Mouse (Mus musculus): ENCODE results near the gene Lmntd2. TPM values are rescaled to one million over a fixed set of nuclear protein-coding genes. Genes with fewer than 3 reads are reported as not detected.

Lmntd2 gene
- polyA plus RNA-seq, 1 experiment = 8.1 TPM

- TF ChIP-seq CTCF (IDR thresholded peaks at IDR 0.05; ENCODE audit: extremely low read depth, insufficient read length, insufficient replicate concordance, low read depth, low read length) (no peak), POLR2A (IDR thresholded peaks at IDR 0.05; ENCODE audit: low read depth, low read length) (no peak)
- peaks cover 28% of the 10 kb centered on the region for H3K36me3 ChIP-seq (ENCODE audit: control insufficient read depth, insufficient read depth, low read length)
- H3K27ac ChIP-seq (ENCODE audit: insufficient read depth, low read depth, low read length) = no peak overlapping the region
- peaks cover 10% of the 10 kb centered on the region for H3K4me1 ChIP-seq (ENCODE audit: control insufficient read depth, insufficient read depth, insufficient read length, low read length)
- no peaks in the 10 kb centered on the region for H3K27me3 ChIP-seq (ENCODE audit: control insufficient read depth, insufficient read depth, low read length)
- 91% methylated on average over 24 of the region's 24 CpGs for WGBS
- no peak overlapping the region for H3K4me3 ChIP-seq (ENCODE audit: low read depth, low read length)
Observed at GRCm38 (mm10) chr7:141191796-141192685, 21.8 kb downstream of the Lmntd2 start.

- TF ChIP-seq POLR2A (IDR thresholded peaks at IDR 0.05; ENCODE audit: low read depth, low read length) (no peak), CTCF (IDR thresholded peaks at IDR 0.05; ENCODE audit: extremely low read depth, insufficient read length, insufficient replicate concordance, low read depth, low read length) (no peak)
Observed at GRCm38 (mm10) chr7:141191036-141191435, 22.8 kb downstream of the Lmntd2 start.

GRCm38 (mm10) chr7:141190220-141190619 lies 23.7 kb downstream of the Lmntd2 start:
- 87% methylated on average over 3 of the region's 3 CpGs for WGBS
- peaks cover 28% of the 10 kb centered on the region for H3K36me3 ChIP-seq (ENCODE audit: control insufficient read depth, insufficient read depth, low read length)
- H3K27me3 ChIP-seq (ENCODE audit: control insufficient read depth, insufficient read depth, low read length) = no peaks in the 10 kb centered on the region
- no peak for TF ChIP-seq POLR2A (IDR thresholded peaks at IDR 0.05; ENCODE audit: low read depth, low read length)
- TF ChIP-seq CTCF (IDR thresholded peaks at IDR 0.05; ENCODE audit: extremely low read depth, insufficient read length, insufficient replicate concordance, low read depth, low read length) = no peak
- no peak overlapping the region for H3K27ac ChIP-seq (ENCODE audit: insufficient read depth, low read depth, low read length)
- H3K4me3 ChIP-seq (ENCODE audit: low read depth, low read length) = no peak overlapping the region
- peaks cover 9% of the 10 kb centered on the region for H3K4me1 ChIP-seq (ENCODE audit: control insufficient read depth, insufficient read depth, insufficient read length, low read length)

More at GRCm38 (mm10) chr7:141191036-141191435, 22.8 kb downstream of the Lmntd2 start:
- Histone ChIP-seq H3K4me3 (ENCODE audit: low read depth, low read length) (no peak overlapping the region), H3K27ac (ENCODE audit: insufficient read depth, low read depth, low read length) (no peak overlapping the region), H3K27me3 (ENCODE audit: control insufficient read depth, insufficient read depth, low read length) (no peaks in the 10 kb centered on the region), H3K4me1 (ENCODE audit: control insufficient read depth, insufficient read depth, insufficient read length, low read length) (peaks cover 10% of the 10 kb centered on the region), H3K36me3 (ENCODE audit: control insufficient read depth, insufficient read depth, low read length) (peaks cover 28% of the 10 kb centered on the region)
- WGBS = 85% methylated on average over 14 of the region's 14 CpGs

GRCm38 (mm10) chr7:141188733-141189132 lies 25.1 kb downstream of the Lmntd2 start:
- TF ChIP-seq CTCF (IDR thresholded peaks at IDR 0.05; ENCODE audit: extremely low read depth, insufficient read length, insufficient replicate concordance, low read depth, low read length) = no peak
- TF ChIP-seq POLR2A (IDR thresholded peaks at IDR 0.05; ENCODE audit: low read depth, low read length) = no peak
- Histone ChIP-seq H3K27me3 (ENCODE audit: control insufficient read depth, insufficient read depth, low read length) (no peaks in the 10 kb centered on the region), H3K27ac (ENCODE audit: insufficient read depth, low read depth, low read length) (no peak overlapping the region), H3K4me1 (ENCODE audit: control insufficient read depth, insufficient read depth, insufficient read length, low read length) (peaks cover 6% of the 10 kb centered on the region), H3K4me3 (ENCODE audit: low read depth, low read length) (no peak overlapping the region), H3K36me3 (ENCODE audit: control insufficient read depth, insufficient read depth, low read length) (peaks cover 28% of the 10 kb centered on the region)
- WGBS = 89% methylated on average over 3 of the region's 3 CpGs

- Histone ChIP-seq H3K4me3 (ENCODE audit: low read depth, low read length) (no peak overlapping the region), H3K4me1 (ENCODE audit: control insufficient read depth, insufficient read depth, insufficient read length, low read length) (peaks cover 6% of the 10 kb centered on the region), H3K36me3 (ENCODE audit: control insufficient read depth, insufficient read depth, low read length) (peaks cover 28% of the 10 kb centered on the region), H3K27me3 (ENCODE audit: control insufficient read depth, insufficient read depth, low read length) (no peaks in the 10 kb centered on the region), H3K27ac (ENCODE audit: insufficient read depth, low read depth, low read length) (no peak overlapping the region)
- TF ChIP-seq POLR2A (IDR thresholded peaks at IDR 0.05; ENCODE audit: low read depth, low read length) (no peak), CTCF (IDR thresholded peaks at IDR 0.05; ENCODE audit: extremely low read depth, insufficient read length, insufficient replicate concordance, low read depth, low read length) (no peak)
- WGBS = 74% methylated on average over 3 of the region's 3 CpGs
Observed at GRCm38 (mm10) chr7:141188194-141188593, 25.7 kb downstream of the Lmntd2 start.

- H3K4me3 ChIP-seq (ENCODE audit: low read depth, low read length) = no peak overlapping the region
- under 1% methylated on average over 8 of the region's 8 CpGs for WGBS
- no peaks in the 10 kb centered on the region for H3K27me3 ChIP-seq (ENCODE audit: control insufficient read depth, insufficient read depth, low read length)
- H3K4me1 ChIP-seq (ENCODE audit: control insufficient read depth, insufficient read depth, insufficient read length, low read length) = peaks cover 9% of the 10 kb centered on the region; the same call in 1 of the 2 replicates
- no peak overlapping the region for H3K27ac ChIP-seq (ENCODE audit: insufficient read depth, low read depth, low read length)
- H3K36me3 ChIP-seq (ENCODE audit: control insufficient read depth, insufficient read depth, low read length) = no peaks in the 10 kb centered on the region
- TF ChIP-seq POLR2A (IDR thresholded peaks at IDR 0.05; ENCODE audit: low read depth, low read length) (no peak), CTCF (IDR thresholded peaks at IDR 0.05; ENCODE audit: extremely low read depth, insufficient read length, insufficient replicate concordance, low read depth, low read length) (peak; percentile 92; the same call in 1 of the 2 replicates)
Observed at GRCm38 (mm10) chr7:141176173-141176572, 37.7 kb downstream of the Lmntd2 start.

GRCm38 (mm10) chr7:141175068-141175467 lies 38.8 kb downstream of the Lmntd2 start:
- Histone ChIP-seq H3K27me3 (ENCODE audit: control insufficient read depth, insufficient read depth, low read length) (no peaks in the 10 kb centered on the region), H3K36me3 (ENCODE audit: control insufficient read depth, insufficient read depth, low read length) (no peaks in the 10 kb centered on the region), H3K27ac (ENCODE audit: insufficient read depth, low read depth, low read length) (no peak overlapping the region), H3K4me3 (ENCODE audit: low read depth, low read length) (no peak overlapping the region), H3K4me1 (ENCODE audit: control insufficient read depth, insufficient read depth, insufficient read length, low read length) (peaks cover 11% of the 10 kb centered on the region; the same call in 1 of the 2 replicates)
- TF ChIP-seq CTCF (IDR thresholded peaks at IDR 0.05; ENCODE audit: extremely low read depth, insufficient read length, insufficient replicate concordance, low read depth, low read length) (no peak), POLR2A (IDR thresholded peaks at IDR 0.05; ENCODE audit: low read depth, low read length) (no peak)
- 83% methylated on average over 4 of the region's 4 CpGs for WGBS

Measured in small intestine, adult 2 months (tissue).